Mouse (Mus musculus) embryo, embryonic 9.5 days (tissue): Measurements from ENCODE around the gene Ttll6.
A peak's percentile ranks its signal among the peaks of the same experiment; 100 is the strongest.

Source experiments
- DNase-seq: peaks from one replicate; pipeline ENCODE4 v3.0.0-alpha.2; 2017; ENCODE audit errors: extremely low spot score

Gene Ttll6

DNA sequence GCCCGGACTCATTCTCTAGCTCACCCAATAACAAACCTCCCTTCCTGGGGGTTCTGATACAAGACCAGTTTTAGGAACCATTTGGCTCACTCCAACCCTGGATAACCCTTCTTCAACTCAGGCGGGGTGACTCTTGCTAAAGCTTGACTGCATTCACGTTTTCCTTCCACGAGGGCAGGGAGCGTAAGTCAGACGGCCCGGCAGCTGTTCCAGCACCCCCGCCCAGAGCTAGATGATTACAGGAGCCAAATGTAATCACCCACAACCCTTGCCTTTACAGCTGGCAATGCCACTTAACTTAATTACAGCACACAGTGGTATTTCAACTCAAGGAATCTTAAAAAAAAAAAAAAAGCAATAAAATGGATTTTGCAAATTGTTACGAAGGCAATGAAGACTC is 34.5 kb downstream of the Ttll6 start:
- DNase-seq, result no peak

GRCm38 (mm10) chr11:96169016-96169415 is 35.4 kb downstream of the Ttll6 start:
- DNase-seq, result no peak

- DNase-seq, result peak; percentile 43
Measured at GRCm38 (mm10) chr11:96170711-96171379, 37.3 kb downstream of the Ttll6 start.

DNA sequence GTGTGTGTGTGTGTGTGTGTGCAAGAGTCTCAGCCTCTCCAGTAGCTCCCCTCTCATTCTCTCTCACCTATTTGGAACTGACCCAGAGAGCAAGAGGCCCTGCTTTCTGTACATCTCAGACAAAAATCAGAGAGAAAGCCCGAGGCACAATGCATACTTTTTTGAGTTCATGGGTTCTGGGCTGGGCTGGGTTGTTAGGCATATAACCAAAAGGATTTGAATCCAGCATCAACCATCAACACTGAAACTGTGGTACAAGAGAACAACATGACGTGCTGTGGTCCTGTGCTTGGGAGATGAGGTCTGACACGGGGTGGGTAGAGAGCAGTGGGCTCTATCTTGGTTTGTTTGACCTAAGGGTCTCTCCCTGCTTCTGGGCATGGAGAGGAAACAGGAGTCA is 38.0 kb downstream of the Ttll6 start:
- no peak for DNase-seq

DNA sequence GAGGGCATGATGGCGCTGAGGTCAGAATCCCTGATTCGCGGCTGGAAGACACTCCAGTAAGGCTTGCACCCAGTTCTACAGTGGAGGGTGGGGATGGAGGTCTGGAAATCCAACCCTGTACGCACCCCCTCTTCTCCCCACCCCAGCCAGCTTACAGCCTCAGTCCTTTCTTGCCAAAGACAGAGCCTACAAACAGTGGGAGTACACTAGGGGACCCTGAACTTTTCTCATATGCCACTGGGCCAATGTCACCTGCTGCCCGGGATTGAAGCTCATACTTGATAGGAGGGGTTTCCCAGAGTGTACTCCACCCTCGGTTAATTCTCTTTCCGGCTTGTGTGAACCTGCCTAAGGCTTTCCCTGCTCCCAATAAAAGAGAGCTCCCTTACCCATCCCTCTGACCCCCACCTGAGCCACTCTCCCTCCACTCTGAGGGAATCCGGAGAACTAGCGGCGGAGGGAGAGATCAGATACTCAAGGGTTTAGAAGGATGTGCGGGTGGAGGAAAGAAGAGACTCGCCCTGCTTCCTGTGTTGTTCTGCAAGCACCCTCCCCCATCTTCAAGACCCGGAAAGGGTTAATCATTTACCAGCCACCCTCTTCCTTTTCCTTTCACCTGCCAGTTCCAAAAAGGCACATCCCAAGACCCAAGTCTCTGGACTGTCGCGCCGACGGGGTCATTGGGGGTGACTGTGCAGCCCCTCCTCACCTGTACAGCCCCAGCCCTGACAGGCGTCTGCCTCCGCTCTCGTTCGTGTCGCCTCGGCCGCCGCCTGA is 39.1 kb downstream of the Ttll6 start:
- no peak for DNase-seq

- DNase-seq, result peak; percentile 28
Measured at GRCm38 (mm10) chr11:96173288-96173840, 39.8 kb downstream of the Ttll6 start.

- DNase-seq, result peak; percentile 31
Measured at GRCm38 (mm10) chr11:96174881-96175280, 41.3 kb downstream of the Ttll6 start.

GRCm38 (mm10) chr11:96175511-96175910 is 41.9 kb downstream of the Ttll6 start:
- DNase-seq, result peak; percentile 47

DNA sequence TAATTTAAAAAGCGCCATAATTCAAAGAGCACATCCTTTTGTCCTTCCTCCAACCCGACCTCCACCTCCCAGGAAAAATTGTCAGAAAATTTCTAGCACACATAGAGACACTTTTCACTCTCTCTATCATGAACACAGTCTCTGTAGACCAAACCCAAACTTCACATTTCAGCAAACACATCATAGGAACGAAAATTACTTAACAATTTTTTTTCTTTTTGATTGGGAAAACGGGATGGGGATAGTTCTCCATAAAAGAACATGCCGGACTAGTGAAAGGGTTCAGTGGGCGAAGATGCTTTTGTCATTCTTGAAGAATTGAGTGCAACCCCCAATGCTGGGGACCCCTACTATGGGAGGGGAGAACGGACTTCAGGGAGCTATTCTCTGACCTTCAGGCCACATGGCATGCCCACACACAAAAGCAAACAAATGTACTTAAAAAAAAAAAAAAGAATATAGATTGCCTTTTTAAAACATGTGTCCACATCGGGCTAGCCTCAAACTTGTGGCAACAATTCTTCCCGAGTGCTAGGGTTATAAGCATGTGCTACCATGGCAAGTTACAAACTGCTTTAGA is 42.5 kb downstream of the Ttll6 start:
- DNase-seq, result peak; percentile 24

DNA sequence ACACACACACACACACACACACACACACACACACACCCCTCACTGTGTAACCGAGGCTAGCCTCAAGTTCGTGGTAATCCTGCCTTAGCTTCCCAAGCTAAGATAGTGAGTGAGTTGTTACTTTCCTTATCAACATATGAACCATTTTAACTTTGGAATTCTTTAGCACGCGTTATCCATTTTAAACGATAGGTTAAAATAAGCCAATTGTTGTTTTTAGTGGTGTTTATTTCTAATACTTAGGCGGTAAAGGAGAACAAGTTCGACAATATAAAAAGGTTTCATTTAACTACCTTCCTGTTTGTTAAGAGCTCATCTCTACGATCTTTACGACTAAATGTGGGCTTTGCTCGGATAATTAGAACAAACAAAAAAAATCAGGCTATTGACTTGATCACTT is 43.3 kb downstream of the Ttll6 start:
- no peak for DNase-seq

DNA sequence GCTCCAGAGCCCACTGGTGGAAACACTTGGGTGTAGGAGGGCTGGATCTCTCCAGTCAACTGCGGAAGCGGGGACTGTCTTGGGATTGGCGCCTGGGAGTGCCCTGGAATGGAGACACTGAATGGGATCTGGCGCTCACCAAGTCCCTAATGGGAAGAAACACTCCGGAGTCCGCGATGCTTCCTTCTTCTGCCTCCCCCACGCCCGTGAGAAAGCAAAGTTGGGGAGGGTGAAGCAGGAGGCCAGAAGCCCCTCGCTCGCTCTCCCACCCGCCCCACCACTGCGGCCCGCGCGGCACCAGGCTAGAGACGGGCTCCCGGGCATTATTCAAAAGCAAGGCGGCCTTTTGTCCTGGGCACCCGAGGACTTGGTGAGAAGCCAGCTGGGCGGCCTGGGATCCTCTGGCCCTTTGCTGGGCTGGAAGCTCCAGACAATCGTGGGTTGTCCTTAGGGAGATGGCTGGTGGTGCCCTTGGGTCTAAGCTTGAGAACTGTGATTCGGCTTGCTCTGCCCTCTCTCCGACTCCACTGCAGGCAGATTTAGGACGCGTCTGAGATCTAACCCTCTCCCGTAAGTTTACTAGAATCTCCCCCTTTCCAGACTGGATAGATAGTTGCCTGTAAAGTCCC is 44.1 kb downstream of the Ttll6 start:
- peak; percentile 66 for DNase-seq

- DNase-seq, result peak; percentile 46
Measured at GRCm38 (mm10) chr11:96178356-96178755, 44.8 kb downstream of the Ttll6 start.

GRCm38 (mm10) chr11:96178911-96179503 is 45.4 kb downstream of the Ttll6 start:
- peak; percentile 36 for DNase-seq

DNA sequence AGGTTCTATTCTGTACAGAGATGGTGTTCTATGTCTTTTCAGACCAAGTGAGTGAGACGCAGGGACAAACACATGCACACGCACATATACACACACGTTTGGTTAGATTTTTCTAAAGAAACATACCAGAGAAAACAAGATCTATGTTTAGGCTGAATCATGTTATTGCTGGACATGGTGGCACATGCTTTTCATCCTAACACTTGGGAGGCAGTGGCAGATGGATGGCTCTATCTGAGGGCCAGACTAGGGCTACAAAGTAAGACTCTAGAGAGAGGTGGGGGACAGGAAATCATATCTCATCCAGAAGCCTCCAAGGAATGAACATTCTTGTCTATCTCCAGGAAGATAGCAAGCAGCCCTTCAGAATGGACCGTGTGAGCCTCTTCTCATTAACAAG is 47.5 kb downstream of the Ttll6 start:
- DNase-seq, result no peak

GRCm38 (mm10) chr11:96184233-96184632 is 50.6 kb downstream of the Ttll6 start:
- DNase-seq, result no peak

GRCm38 (mm10) chr11:96187321-96187720 is 53.7 kb downstream of the Ttll6 start:
- DNase-seq, result no peak

DNA sequence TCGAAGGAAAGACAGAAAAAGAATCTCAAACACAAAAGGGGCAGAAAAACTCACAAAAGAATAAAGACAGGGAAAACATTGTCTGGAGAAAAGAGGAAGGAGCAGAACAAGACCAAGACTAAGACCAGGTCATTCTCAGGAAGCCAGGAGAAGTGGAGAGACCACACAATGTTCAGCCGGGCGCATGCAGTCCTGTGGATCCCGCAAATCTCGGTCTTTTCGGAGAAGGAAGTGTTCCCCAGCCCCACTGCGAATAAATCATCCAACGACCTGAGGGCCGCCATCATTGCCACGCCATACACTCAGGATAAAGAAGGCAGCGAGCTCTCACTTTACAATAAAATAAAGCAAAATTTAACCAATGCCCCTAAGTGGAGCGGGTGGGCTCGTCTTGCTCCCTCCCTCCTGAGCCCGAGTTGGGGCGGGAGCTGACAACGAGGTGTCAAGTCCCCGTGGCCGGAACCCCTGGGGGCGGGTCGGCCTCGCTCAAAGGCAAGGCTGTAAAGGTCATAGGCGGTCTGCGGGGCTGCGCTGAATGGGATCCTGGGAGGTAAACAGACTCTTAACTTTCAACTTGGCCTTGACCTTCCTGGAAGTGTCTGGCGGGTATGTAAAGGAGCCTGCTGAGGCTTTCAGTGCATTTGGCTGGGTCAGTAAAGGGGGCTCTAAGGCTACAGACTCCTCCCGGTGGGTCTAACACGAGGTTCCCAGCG is 56.4 kb downstream of the Ttll6 start:
- peak; percentile 67 for DNase-seq

GRCm38 (mm10) chr11:96191132-96191531 is 57.5 kb downstream of the Ttll6 start:
- DNase-seq, result no peak

DNA sequence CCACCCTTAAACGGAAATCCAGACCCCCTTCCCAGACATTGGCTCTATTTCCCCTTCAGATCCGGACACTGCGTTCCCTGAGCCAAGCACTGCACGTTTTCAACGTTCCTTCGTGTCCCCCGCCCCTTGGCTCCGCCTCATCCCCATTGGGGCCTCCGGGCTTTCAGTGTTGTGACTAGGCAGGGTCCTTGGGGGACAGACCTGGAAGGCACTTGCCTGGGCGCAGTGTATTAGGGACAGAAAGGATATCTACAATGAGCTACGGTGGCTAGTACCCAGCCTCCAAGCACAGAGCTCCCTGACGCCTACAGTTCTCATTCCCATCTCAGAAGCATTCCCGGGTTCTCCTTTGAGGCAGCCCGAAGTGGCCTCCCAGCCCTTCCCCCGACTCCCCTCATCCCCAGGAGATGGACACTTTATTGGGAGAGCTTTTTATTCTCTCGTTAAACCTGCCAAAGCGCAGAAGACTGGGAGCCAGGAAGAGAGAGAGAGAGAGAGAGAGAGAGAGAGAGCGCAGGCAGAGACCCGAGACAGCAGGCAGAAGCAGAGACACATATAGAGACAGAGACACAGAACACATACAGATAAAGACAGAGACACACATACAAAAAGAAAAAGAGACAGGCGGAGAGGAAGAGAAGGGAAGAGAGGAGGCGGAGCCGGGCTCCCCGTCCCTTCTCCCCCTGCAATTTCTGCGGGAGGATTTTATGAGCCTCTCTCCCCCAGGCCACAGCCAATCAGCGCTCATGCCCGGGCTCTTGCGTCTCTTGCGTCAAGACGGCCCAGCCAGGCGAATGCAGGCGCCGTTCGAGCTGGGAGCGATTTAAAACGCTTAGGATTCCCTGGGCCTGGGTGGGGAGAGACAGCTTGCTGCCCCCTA is 60.2 kb downstream of the Ttll6 start, which contains the start of gene Hoxb13:
Hoxb13 (plus strand) TSS at position 796 of the 880 bp plus-strand sequence.
- peak; percentile 60 for DNase-seq

GRCm38 (mm10) chr11:96194401-96194710 is 60.8 kb downstream of the Ttll6 start:
- DNase-seq, result no peak
